Mouse (Mus musculus): ENCODE measurements around the gene Smad3.

DNA sequence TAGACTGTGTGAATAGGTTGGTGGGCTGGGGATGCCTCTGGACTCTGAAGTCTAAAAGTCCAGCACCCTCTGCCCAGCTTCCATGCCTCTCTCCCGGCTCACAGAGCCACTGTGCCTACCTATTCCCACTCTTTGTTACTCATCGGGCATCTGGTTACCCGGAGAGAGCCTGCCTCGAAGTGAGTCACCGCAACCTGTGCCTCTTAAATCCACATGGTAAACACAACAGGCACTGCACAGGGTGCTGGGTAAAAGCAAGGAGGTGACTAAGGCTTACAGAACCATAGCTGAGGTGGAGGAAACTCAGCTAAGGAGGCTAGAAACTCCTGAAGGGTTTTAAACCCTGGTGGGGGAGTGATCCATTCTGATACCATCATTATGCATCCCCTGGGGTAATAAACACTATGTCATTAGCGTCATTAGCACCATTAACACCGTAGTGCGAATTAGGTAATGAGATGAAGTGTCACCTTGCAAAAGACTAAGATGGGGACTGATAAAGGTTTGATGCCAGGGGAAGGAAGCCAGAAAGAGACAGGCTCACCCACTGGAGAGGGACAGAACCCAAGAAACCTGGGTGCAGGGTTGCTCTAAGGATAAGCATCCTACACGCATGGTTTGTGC is 38.9 kb downstream of the Smad3 start:
- no peak for TF ChIP-seq CTCF (IDR thresholded peaks at IDR 0.05; ENCODE audit: extremely low read depth, insufficient read length, insufficient replicate concordance, low read depth, low read length)
- no peak for TF ChIP-seq POLR2A (IDR thresholded peaks at IDR 0.05; ENCODE audit: low read depth, low read length)

Data from small intestine, adult 2 months (tissue).